Mouse (Mus musculus): ENCODE results near the gene Aip.

DNA sequence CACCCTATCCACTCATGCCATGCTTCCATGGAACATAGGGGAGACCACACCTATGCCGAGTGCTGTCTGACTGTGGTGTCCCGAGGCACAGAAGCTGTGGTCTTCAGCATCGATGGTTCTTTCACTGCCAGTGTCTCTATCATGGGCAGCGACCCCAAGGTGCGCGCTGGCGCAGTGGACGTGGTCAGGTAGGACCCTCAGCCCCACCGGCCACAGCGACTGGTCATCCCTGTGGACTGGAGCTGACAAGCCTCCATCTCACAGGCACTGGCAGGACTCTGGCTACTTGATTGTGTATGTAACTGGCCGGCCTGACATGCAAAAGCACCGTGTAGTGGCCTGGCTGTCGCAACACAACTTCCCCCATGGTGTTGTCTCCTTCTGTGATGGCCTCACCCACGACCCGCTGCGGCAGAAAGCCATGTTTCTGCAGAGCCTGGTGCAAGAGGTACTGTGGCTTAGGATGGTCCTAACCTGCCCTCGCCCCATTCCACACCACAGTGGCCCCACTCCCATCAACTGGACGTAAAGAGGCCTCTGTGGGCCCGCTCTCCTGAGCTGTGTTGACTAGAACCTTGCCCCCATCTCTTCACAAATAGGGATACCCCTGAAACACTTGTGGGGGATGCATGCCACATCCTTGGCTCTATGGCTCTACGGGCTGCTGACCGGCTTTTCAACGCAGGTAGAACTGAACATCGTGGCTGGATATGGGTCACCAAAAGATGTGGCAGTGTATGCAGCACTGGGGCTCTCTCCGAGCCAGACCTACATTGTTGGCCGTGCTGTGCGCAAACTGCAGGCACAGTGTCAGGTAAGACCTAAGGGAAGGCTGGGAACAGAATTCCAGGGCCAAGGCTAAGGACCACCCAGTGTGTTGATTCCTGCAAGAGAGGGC, 13.3 kb downstream of the Aip start:
- TF ChIP-seq CTCF (IDR thresholded peaks at IDR 0.05; ENCODE audit: control insufficient read depth, insufficient read depth, low read length) = no peak
- no peak for TF ChIP-seq POLR2A (IDR thresholded peaks at IDR 0.05; ENCODE audit: borderline replicate concordance, control insufficient read depth, low read depth, low read length)
